Mouse (Mus musculus) embryonic facial prominence, embryonic 11.5 days (tissue): Measurements from ENCODE around the gene Rnf182. TPM values are rescaled to one million over a fixed set of nuclear protein-coding genes. Genes with fewer than 3 reads are reported as not detected.
A peak's percentile ranks its signal among the peaks of the same experiment; 100 is the strongest.

Experiments
- ATAC-seq: fragments of 200-750 bp; cut with Nextera tagmentation; replicated peaks from 2 replicates; pipeline ENCODE4 v1.8.0; 2017; ENCODE audit warnings: low read depth; ENCODE audit not compliant: insufficient number of reproducible peaks, low FRiP score, low TSS enrichment
- DNase-seq: peaks from one replicate; pipeline ENCODE4 v3.0.0-alpha.2; 2015; ENCODE audit warnings: low spot score
- H3K27ac ChIP-seq: fragments of 300-500 bp; sonication (generic); replicated peaks from 2 replicates; pipeline ENCODE4 v1.5.1; 2014; ENCODE audit warnings: mild to moderate bottlenecking, low read depth, low read length, control low read depth
- H3K27me3 ChIP-seq: fragments of 300-500 bp; sonication (generic); 2 replicates; pipeline ENCODE4 v1.6.1; 2014; ENCODE audit warnings: mild to moderate bottlenecking, low read length, moderate library complexity, mixed read lengths; ENCODE audit not compliant: control insufficient read depth, insufficient read depth
- H3K36me3 ChIP-seq: fragments of 300-500 bp; sonication (generic); replicated peaks from 2 replicates; pipeline ENCODE4 v1.6.1; 2014; ENCODE audit warnings: low read depth, mild to moderate bottlenecking, low read length, moderate library complexity, mixed read lengths; ENCODE audit not compliant: control insufficient read depth, insufficient read depth
- H3K4me1 ChIP-seq: fragments of 300-500 bp; sonication (generic); 2 replicates; pipeline ENCODE4 v1.6.1; 2014; ENCODE audit warnings: low read length, mixed read lengths; ENCODE audit not compliant: control insufficient read depth, insufficient read depth
- H3K4me2 ChIP-seq: fragments of 300-500 bp; sonication (generic); 2 replicates; pipeline ENCODE4 v1.6.1; 2014; ENCODE audit warnings: low read depth, mild to moderate bottlenecking, control low read depth, low read length, moderate library complexity
- H3K4me3 ChIP-seq: fragments of 300-500 bp; sonication (generic); 2 replicates; pipeline ENCODE4 v1.5.1; 2014; ENCODE audit warnings: low read depth, low read length, control low read depth
- H3K9ac ChIP-seq: fragments of 300-500 bp; sonication (generic); replicated peaks from 2 replicates; pipeline ENCODE4 v1.6.1; 2014; ENCODE audit warnings: mild to moderate bottlenecking, control low read depth, low read length
- H3K9me3 ChIP-seq: fragments of 300-500 bp; sonication (generic); replicated peaks from 2 replicates; pipeline ENCODE4 v1.6.1; 2016; ENCODE audit warnings: mild to moderate bottlenecking, low read length, inconsistent platforms, mixed read lengths; ENCODE audit not compliant: control insufficient read depth
- whole genome bisulfite sequencing: fragments of 180-500 bp; shearing (Covaris S2); extraction: QIAGEN DNeasy Blood & Tissue Kit; methylation state at CpG from one replicate; pipeline ENCODE4 v1.1.7; 2014; 5-methylcytosine and 5-hydroxymethylcytosine counted together
- polyA plus RNA-seq: library from polyadenylated mRNA; unstranded; fragments of >200 nt; fragmentation: Nextera tagmentation; extraction: Ambion mirVana; gene quantifications from 2 replicates; pipeline ENCODE4 v1.2.1, GENCODE M21; 2014

The Rnf182 gene
- polyA plus RNA-seq, 1 experiment from 2014 or later: 8.1 TPM

DNA sequence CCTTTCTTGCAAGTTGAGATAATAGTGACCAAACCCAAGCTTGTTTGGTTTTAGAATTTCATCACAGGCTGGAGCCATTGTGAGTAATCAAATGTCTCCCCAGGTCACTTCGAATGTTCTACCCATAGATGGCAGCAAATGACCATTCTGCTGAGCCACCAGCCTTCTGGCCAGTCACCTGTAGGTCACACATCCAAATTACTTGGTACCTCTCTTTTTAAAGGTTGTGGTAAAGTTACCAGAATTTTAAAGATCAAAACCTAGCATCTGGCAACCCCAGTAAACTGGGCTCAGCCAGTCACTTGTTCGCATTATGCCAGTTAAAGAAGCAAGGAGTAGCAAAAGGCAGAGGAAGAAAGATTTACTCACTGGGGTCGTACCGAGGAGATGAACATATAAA lies 19.6 kb upstream of the Rnf182 start:
- no peak overlapping the region for H3K4me3 ChIP-seq

DNA sequence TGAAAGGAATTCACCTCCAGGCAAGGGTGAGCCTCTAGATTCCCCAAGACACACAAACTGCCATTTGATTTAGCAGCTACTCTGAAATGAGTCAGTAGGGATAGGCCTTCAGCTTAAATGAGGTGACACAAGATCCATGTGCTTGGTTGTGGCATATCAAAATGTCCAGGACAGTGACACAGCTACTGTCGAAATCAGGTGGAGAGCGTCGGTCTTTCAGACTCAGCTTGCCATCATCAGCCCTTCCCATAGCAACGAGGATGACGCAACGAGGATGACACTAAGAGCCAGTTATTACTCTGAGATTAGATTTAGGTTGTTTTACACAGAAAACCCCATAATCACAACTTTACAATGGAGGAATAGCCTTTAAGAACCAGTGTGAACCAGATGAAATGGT lies 14.5 kb upstream of the Rnf182 start:
- no peaks in the 10 kb centered on the region for H3K9me3 ChIP-seq
- H3K4me2 ChIP-seq: no peak overlapping the region
- DNase-seq (no peak), ATAC-seq (no peak)
- no peaks in the 10 kb centered on the region for H3K4me1 ChIP-seq
- H3K36me3 ChIP-seq: no peaks in the 10 kb centered on the region
- WGBS: 88% methylated on average over 6 of the region's 6 CpGs
- H3K9ac ChIP-seq: no peak overlapping the region
- H3K27me3 ChIP-seq: no peaks in the 10 kb centered on the region
- no peak overlapping the region for H3K27ac ChIP-seq
- H3K4me3 ChIP-seq: no peak overlapping the region

More for the DNA sequence above, 19.6 kb upstream of the Rnf182 start:
- Histone ChIP-seq H3K4me2 (no peak overlapping the region), H3K36me3 (no peaks in the 10 kb centered on the region), H3K27ac (no peak overlapping the region), H3K9me3 (no peaks in the 10 kb centered on the region), H3K4me1 (no peaks in the 10 kb centered on the region), H3K9ac (no peak overlapping the region), H3K27me3 (no peaks in the 10 kb centered on the region)
- WGBS: 66% methylated on average over 4 of the region's 4 CpGs
- DNase-seq (peak; percentile 72), ATAC-seq (no peak)

DNA sequence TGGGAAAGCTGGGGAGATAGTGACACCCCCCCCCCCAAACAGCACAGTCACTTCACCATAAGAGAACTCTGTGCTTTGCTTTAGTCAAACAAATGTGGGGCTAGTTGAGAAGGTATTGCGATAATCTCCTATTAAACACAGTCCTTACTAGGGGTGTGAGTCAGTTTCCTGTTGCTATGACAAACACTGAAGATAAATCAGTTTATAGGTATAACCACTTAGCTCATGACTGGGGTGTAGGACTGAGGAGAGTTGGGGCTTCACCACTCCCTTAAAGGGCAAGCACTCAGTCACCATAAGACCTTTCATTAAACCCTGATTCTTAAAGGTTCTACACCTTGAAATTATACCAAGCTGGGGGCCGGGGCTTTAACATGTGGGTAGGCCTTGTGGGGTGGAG lies 13.1 kb upstream of the Rnf182 start:
- Histone ChIP-seq H3K9me3 (no peaks in the 10 kb centered on the region), H3K36me3 (no peaks in the 10 kb centered on the region), H3K9ac (no peak overlapping the region), H3K4me3 (no peak overlapping the region), H3K27ac (no peak overlapping the region), H3K27me3 (no peaks in the 10 kb centered on the region), H3K4me1 (no peaks in the 10 kb centered on the region), H3K4me2 (no peak overlapping the region)
- ATAC-seq (no peak), DNase-seq (no peak)
- 90% methylated on average over 2 of the region's 2 CpGs for WGBS

DNA sequence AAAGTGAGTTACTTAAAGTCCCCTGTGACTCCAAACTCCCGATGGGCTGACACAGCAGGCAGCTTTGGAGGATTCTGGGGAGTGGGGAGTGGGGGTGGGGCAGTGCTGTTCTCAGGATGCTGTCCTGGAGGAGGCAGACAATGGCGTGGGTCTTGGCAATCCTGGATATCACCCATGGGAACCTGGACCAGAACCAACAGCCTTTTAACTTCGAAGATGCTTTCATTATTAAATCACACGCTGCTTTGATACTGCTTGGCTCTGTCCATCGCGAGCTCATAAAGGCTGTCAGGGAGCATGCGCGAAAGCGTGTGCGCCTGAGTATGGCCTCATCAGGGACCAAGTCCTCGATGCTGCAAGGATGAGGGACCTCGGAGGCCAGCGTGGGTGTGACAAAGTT lies 12.5 kb upstream of the Rnf182 start:
- no peak overlapping the region for H3K27ac ChIP-seq
- H3K9ac ChIP-seq: no peak overlapping the region
- no peaks in the 10 kb centered on the region for H3K9me3 ChIP-seq
- H3K4me2 ChIP-seq: no peak overlapping the region
- 69% methylated on average over 13 of the region's 13 CpGs for WGBS
- H3K36me3 ChIP-seq: no peaks in the 10 kb centered on the region
- H3K4me1 ChIP-seq: no peaks in the 10 kb centered on the region
- H3K27me3 ChIP-seq: no peaks in the 10 kb centered on the region
- H3K4me3 ChIP-seq: no peak overlapping the region
- DNase-seq: no peak
- no peak for ATAC-seq

DNA sequence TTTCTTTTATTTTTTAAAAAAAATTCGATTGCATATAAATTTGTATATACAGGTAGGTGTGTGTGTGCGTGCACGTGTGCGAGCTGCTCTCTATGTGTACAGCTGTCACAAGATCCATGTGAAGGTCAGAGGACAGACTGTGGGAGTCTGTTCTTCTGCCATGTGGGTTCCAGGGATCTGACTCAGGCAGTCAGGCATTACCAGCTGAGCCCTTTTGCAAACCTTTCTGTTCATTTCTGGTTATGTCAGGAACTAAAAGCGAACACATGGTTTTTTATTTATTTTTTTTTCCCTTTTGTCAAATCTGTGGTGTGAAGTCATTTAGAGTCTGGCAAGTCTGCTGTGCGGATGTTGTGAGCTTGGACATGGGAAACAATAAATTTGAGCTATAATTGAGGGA lies 6.7 kb upstream of the Rnf182 start:
- Histone ChIP-seq H3K27me3 (no peaks in the 10 kb centered on the region), H3K9me3 (no peaks in the 10 kb centered on the region), H3K4me2 (no peak overlapping the region), H3K27ac (no peak overlapping the region), H3K4me3 (no peak overlapping the region), H3K4me1 (no peaks in the 10 kb centered on the region), H3K36me3 (no peaks in the 10 kb centered on the region; the same call in 1 of the 2 replicates), H3K9ac (no peak overlapping the region)
- no peak for ATAC-seq
- no peak for DNase-seq
- 72% methylated on average over 6 of the region's 6 CpGs for WGBS

DNA sequence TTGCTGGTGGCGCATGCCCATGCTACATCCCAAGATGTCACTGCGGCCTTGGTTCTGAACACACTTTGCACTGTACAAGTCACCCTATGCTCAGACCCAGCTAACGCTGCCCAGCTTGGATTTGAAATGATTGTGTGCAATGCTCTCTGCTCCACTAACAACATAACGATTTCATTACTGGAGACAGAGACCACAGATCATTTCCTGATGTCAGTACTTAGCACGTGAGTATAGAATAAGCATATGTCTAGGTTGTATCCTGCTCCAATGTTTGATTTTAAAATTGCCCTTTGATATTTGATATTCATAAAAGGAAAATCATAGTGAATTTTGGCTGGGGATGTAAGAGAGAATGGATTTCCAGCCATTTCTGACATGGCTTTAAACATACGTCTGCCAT lies 3.5 kb upstream of the Rnf182 start:
- ATAC-seq: no peak
- WGBS: 63% methylated on average over 6 of the region's 6 CpGs
- H3K4me3 ChIP-seq: no peak overlapping the region
- H3K27ac ChIP-seq: no peak overlapping the region
- no peaks in the 10 kb centered on the region for H3K9me3 ChIP-seq
- H3K36me3 ChIP-seq: no peaks in the 10 kb centered on the region; the same call in 1 of the 2 replicates
- no peaks in the 10 kb centered on the region for H3K27me3 ChIP-seq
- no peaks in the 10 kb centered on the region for H3K4me1 ChIP-seq
- no peak overlapping the region for H3K4me2 ChIP-seq
- DNase-seq: peak; percentile 67
- H3K9ac ChIP-seq: no peak overlapping the region

DNA sequence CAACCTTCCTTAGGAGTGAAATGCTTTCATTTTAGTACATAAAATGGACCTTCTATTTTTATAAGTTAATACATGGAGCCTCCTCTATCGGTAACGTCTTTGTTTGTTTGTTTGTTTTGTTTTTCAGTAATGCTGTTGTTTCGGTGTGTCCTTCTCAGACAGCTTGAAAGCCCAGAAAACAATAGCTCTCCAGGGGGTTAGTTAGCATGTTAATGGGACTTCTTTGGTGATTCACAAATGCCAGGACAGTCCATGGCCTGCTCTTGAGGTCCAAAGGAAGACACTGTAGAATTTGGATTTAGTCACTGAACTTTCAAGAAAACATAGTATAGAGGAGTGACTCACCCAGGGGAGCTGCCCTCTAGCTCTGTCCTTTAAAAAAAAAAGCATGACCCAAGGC lies 843 bp upstream of the Rnf182 start:
- Histone ChIP-seq H3K4me3 (no peak overlapping the region), H3K4me1 (no peaks in the 10 kb centered on the region), H3K36me3 (no peaks in the 10 kb centered on the region; the same call in 1 of the 2 replicates), H3K27ac (no peak overlapping the region), H3K4me2 (no peak overlapping the region), H3K9me3 (no peaks in the 10 kb centered on the region), H3K9ac (no peak overlapping the region), H3K27me3 (no peaks in the 10 kb centered on the region)
- no peak for DNase-seq
- no peak for ATAC-seq
- WGBS: 85% methylated on average over 3 of the region's 3 CpGs

DNA sequence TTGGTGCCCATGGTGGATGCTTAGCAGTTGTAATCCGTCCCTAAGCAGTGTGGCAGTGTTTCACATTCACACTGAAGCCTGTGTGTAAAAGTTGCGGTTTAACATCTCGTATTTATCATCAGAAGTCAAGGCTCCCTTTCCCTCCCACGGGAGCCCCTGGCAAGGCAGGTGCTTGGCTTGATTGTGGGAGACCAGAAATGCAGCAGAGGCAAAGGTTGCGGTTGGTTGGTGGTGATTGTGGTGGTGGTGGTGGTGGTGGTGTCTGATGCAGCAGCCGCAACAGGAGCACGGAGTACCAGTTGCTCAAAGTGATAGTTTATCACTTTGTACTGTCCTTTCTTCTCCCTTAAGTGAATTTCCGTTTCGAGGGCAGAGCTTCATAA lies 325 bp upstream of the Rnf182 start:
- no peaks in the 10 kb centered on the region; the same call in 1 of the 2 replicates for H3K36me3 ChIP-seq
- H3K4me1 ChIP-seq: no peaks in the 10 kb centered on the region
- ATAC-seq (no peak), DNase-seq (peak; percentile 15)
- H3K9ac ChIP-seq: peak overlapping the region; percentile 79; the same call in 1 of the 2 replicates
- H3K27ac ChIP-seq: no peak overlapping the region
- no peaks in the 10 kb centered on the region for H3K9me3 ChIP-seq
- H3K4me3 ChIP-seq: peak overlapping the region; percentile 72
- WGBS: 22% methylated on average over 9 of the region's 9 CpGs
- H3K4me2 ChIP-seq: peak overlapping the region; percentile 70
- no peaks in the 10 kb centered on the region for H3K27me3 ChIP-seq
